Mouse (Mus musculus): ENCODE data around the gene Dnase2a. TPM values are rescaled to one million over a fixed set of nuclear protein-coding genes. Genes with fewer than 3 reads are reported as not detected.
A peak's percentile ranks its signal among the peaks of the same experiment; 100 is the strongest.

Dnase2a gene
- polyA plus RNA-seq, 1 experiment, result 9.0 TPM

- TF ChIP-seq CEBPB (IDR thresholded peaks at IDR 0.05; ENCODE audit: low read depth) (no peak), MYOD1 (IDR thresholded peaks at IDR 0.05; ENCODE audit: control insufficient read depth, insufficient read length, low read depth) (no peak), FOSL1 (IDR thresholded peaks at IDR 0.05; ENCODE audit: insufficient read depth, low read length, poor library complexity, severe bottlenecking) (no peak), USF1 (IDR thresholded peaks at IDR 0.05; ENCODE audit: low read depth) (no peak), MYOG (IDR thresholded peaks at IDR 0.05; ENCODE audit: control insufficient read depth, extremely low read depth, insufficient read length) (no peak), CTCF (IDR thresholded peaks at IDR 0.05; ENCODE audit: control insufficient read depth, insufficient read depth, insufficient read length) (no peak), MAX (IDR thresholded peaks at IDR 0.05) (no peak)
- H3K27me3 ChIP-seq (ENCODE audit: control insufficient read depth, insufficient read depth, insufficient read length), result peaks cover 7% of the 10 kb centered on the region
These were observed 5.1 kb downstream of the Dnase2a start for GRCm38 (mm10) chr8:84913502-84913900.

DNA sequence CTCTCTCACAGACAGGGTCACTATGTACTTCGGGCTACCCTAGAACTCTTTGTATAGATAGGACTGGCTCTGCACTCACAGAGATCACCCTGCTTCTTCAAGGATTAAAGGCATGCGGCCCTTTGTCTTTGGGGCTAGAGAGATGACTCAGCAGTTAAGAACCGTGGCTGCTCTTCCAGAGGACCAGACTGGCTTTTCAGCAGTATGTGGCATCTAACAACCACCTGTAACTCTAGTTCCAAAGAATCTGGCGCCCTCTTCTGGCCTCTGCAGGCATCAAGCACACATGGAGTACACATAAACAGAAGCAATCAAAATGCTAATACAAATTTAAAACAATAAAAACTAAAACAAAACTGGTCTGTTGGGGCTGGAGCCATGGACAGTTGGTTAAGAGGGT lies 5.6 kb downstream of the Dnase2a start:
- TF ChIP-seq CTCF (IDR thresholded peaks at IDR 0.05; ENCODE audit: control insufficient read depth, insufficient read depth, insufficient read length) (no peak), MYOG (IDR thresholded peaks at IDR 0.05; ENCODE audit: control insufficient read depth, extremely low read depth, insufficient read length) (no peak)
- no peak overlapping the region for H3K4me3 ChIP-seq (ENCODE audit: insufficient read depth, poor library complexity, severe bottlenecking)

More at GRCm38 (mm10) chr8:84913502-84913900, 5.1 kb downstream of the Dnase2a start:
- H3K79me3 ChIP-seq (ENCODE audit: low read depth), result no peaks in the 10 kb centered on the region
- no peaks in the 10 kb centered on the region for H3K79me2 ChIP-seq (ENCODE audit: control insufficient read depth, insufficient read depth)
- H3ac ChIP-seq (ENCODE audit: control insufficient read depth, insufficient read length, low read depth), result no peak overlapping the region
- no peak overlapping the region for H3K4me3 ChIP-seq (ENCODE audit: insufficient read depth, poor library complexity, severe bottlenecking)
- no peaks in the 10 kb centered on the region for H3K36me3 ChIP-seq (ENCODE audit: control insufficient read depth, insufficient read depth)

DNA sequence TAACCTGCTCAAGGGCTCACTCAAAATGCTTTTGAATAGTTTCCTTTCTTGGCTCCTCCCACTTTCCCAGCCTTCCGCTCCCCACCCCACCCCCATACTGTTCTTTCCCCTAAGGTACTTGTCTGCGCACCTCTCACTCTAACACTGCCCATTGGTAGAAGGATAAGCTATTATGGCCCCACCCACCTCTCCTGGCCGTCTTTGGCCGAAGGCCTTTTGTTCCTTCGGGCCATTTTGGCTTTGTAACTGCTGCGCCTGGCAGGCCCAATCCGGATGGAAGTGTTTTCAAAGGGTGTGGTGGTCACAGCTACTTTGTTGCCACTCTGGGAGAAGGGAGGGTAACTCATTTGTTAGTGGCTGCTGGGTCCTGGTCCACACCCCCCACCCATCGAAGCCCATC lies 6.9 kb downstream of the Dnase2a start:
- TF ChIP-seq FOSL1 (IDR thresholded peaks at IDR 0.05; ENCODE audit: insufficient read depth, low read length, poor library complexity, severe bottlenecking) (no peak), MAX (IDR thresholded peaks at IDR 0.05) (no peak), USF1 (IDR thresholded peaks at IDR 0.05; ENCODE audit: low read depth) (no peak), MYOG (IDR thresholded peaks at IDR 0.05; ENCODE audit: control insufficient read depth, extremely low read depth, insufficient read length) (no peak), CEBPB (IDR thresholded peaks at IDR 0.05; ENCODE audit: low read depth) (no peak), CTCF (IDR thresholded peaks at IDR 0.05; ENCODE audit: control insufficient read depth, insufficient read depth, insufficient read length) (no peak), MYOD1 (IDR thresholded peaks at IDR 0.05; ENCODE audit: control insufficient read depth, insufficient read length, low read depth) (no peak)
- H3K36me3 ChIP-seq (ENCODE audit: control insufficient read depth, insufficient read depth), result no peaks in the 10 kb centered on the region
- H3K27me3 ChIP-seq (ENCODE audit: control insufficient read depth, insufficient read depth, insufficient read length), result peaks cover 7% of the 10 kb centered on the region
- H3K79me2 ChIP-seq (ENCODE audit: control insufficient read depth, insufficient read depth), result no peaks in the 10 kb centered on the region
- no peak overlapping the region for H3K4me3 ChIP-seq (ENCODE audit: insufficient read depth, poor library complexity, severe bottlenecking)
- no peaks in the 10 kb centered on the region for H3K79me3 ChIP-seq (ENCODE audit: low read depth)
- H3ac ChIP-seq (ENCODE audit: control insufficient read depth, insufficient read length, low read depth), result no peak overlapping the region

More for the DNA sequence above, 5.6 kb downstream of the Dnase2a start:
- H3K79me3 ChIP-seq (ENCODE audit: low read depth), result no peaks in the 10 kb centered on the region
- no peaks in the 10 kb centered on the region for H3K36me3 ChIP-seq (ENCODE audit: control insufficient read depth, insufficient read depth)
- H3ac ChIP-seq (ENCODE audit: control insufficient read depth, insufficient read length, low read depth), result no peak overlapping the region
- H3K27me3 ChIP-seq (ENCODE audit: control insufficient read depth, insufficient read depth, insufficient read length), result peaks cover 7% of the 10 kb centered on the region
- no peaks in the 10 kb centered on the region for H3K79me2 ChIP-seq (ENCODE audit: control insufficient read depth, insufficient read depth)

DNA sequence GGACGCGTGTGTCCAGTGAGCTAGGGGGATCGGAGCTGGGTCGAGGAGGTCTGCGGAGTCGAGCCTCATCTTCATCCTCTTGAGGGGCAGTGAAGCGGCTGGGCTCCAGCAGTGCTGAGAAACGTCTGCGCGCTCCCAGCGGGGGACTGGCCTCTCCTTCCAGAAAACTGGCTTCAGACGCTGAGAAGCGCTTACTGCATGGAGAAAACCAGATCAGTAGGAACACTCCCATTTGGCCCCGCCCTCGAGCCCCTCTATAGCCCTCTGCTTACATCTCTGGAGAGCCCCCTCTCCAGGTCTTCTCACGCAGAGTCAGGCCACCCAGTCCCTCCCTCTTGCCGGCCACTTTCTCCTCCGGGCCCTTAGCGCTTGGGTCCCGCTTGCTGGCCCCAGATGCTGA lies 9.4 kb downstream of the Dnase2a start:
- Histone ChIP-seq H3ac (ENCODE audit: control insufficient read depth, insufficient read length, low read depth) (no peak overlapping the region), H3K36me3 (ENCODE audit: control insufficient read depth, insufficient read depth) (no peaks in the 10 kb centered on the region), H3K79me2 (ENCODE audit: control insufficient read depth, insufficient read depth) (no peaks in the 10 kb centered on the region), H3K27me3 (ENCODE audit: control insufficient read depth, insufficient read depth, insufficient read length) (peaks cover 7% of the 10 kb centered on the region), H3K4me3 (ENCODE audit: insufficient read depth, poor library complexity, severe bottlenecking) (no peak overlapping the region), H3K79me3 (ENCODE audit: low read depth) (no peaks in the 10 kb centered on the region)
- no peak for TF ChIP-seq CTCF (IDR thresholded peaks at IDR 0.05; ENCODE audit: control insufficient read depth, insufficient read depth, insufficient read length)
- no peak for TF ChIP-seq MYOG (IDR thresholded peaks at IDR 0.05; ENCODE audit: control insufficient read depth, extremely low read depth, insufficient read length)
- no peak for TF ChIP-seq FOSL1 (IDR thresholded peaks at IDR 0.05; ENCODE audit: insufficient read depth, low read length, poor library complexity, severe bottlenecking)
- no peak for TF ChIP-seq USF1 (IDR thresholded peaks at IDR 0.05; ENCODE audit: low read depth)

DNA sequence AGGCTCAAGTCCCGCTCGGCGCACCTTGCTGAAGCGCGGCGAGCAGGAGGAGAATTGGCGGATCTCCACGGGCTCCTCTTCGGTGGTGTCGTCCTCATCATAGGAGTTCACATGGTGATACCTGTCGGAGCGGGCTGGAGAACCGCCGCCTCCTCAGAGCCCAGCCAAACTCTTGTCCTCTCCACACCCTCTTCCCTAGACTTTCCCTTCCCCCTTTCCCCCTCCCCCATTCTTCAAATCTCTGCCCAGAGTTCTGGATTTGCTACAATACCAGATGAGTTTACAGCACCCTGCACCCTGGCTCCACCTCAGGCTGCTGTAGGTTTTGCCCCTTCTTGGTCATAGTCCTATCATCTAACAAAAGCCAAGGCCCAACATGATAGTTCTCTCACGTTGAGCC lies 10.3 kb downstream of the Dnase2a start:
- no peaks in the 10 kb centered on the region for H3K79me2 ChIP-seq (ENCODE audit: control insufficient read depth, insufficient read depth)
- TF ChIP-seq MYOG (IDR thresholded peaks at IDR 0.05; ENCODE audit: control insufficient read depth, extremely low read depth, insufficient read length) (no peak), MYOD1 (IDR thresholded peaks at IDR 0.05; ENCODE audit: control insufficient read depth, insufficient read length, low read depth) (no peak), USF1 (IDR thresholded peaks at IDR 0.05; ENCODE audit: low read depth) (no peak), CEBPB (IDR thresholded peaks at IDR 0.05; ENCODE audit: low read depth) (no peak), MAX (IDR thresholded peaks at IDR 0.05) (no peak)
- no peak overlapping the region for H3K4me3 ChIP-seq (ENCODE audit: insufficient read depth, poor library complexity, severe bottlenecking)
- H3ac ChIP-seq (ENCODE audit: control insufficient read depth, insufficient read length, low read depth), result no peak overlapping the region
- H3K36me3 ChIP-seq (ENCODE audit: control insufficient read depth, insufficient read depth), result no peaks in the 10 kb centered on the region
- peaks cover 7% of the 10 kb centered on the region for H3K27me3 ChIP-seq (ENCODE audit: control insufficient read depth, insufficient read depth, insufficient read length)
- no peaks in the 10 kb centered on the region for H3K79me3 ChIP-seq (ENCODE audit: low read depth)

GRCm38 (mm10) chr8:84921596-84921995 lies 13.2 kb downstream of the Dnase2a start:
- Histone ChIP-seq H3K79me3 (ENCODE audit: low read depth) (no peaks in the 10 kb centered on the region), H3K36me3 (ENCODE audit: control insufficient read depth, insufficient read depth) (no peaks in the 10 kb centered on the region), H3K79me2 (ENCODE audit: control insufficient read depth, insufficient read depth) (no peaks in the 10 kb centered on the region), H3ac (ENCODE audit: control insufficient read depth, insufficient read length, low read depth) (no peak overlapping the region), H3K27me3 (ENCODE audit: control insufficient read depth, insufficient read depth, insufficient read length) (peaks cover 14% of the 10 kb centered on the region), H3K4me3 (ENCODE audit: insufficient read depth, poor library complexity, severe bottlenecking) (no peak overlapping the region)
- TF ChIP-seq MYOG (IDR thresholded peaks at IDR 0.05; ENCODE audit: control insufficient read depth, extremely low read depth, insufficient read length), result no peak
- peak; percentile 53 for TF ChIP-seq MAX (IDR thresholded peaks at IDR 0.05)
- TF ChIP-seq FOSL1 (IDR thresholded peaks at IDR 0.05; ENCODE audit: insufficient read depth, low read length, poor library complexity, severe bottlenecking), result no peak
- TF ChIP-seq MYOD1 (IDR thresholded peaks at IDR 0.05; ENCODE audit: control insufficient read depth, insufficient read length, low read depth), result no peak
